Mouse (Mus musculus): ENCODE results near the gene Spock1.

- TF ChIP-seq CTCF (IDR thresholded peaks at IDR 0.05; ENCODE audit: control insufficient read depth, insufficient read depth, insufficient read length), result no peak
- no peak for TF ChIP-seq USF1 (IDR thresholded peaks at IDR 0.05; ENCODE audit: low read depth)
- no peak for TF ChIP-seq MYOG (IDR thresholded peaks at IDR 0.05; ENCODE audit: control insufficient read depth, extremely low read depth, insufficient read length)
- TF ChIP-seq MAX (IDR thresholded peaks at IDR 0.05), result no peak
- no peak for TF ChIP-seq CEBPB (IDR thresholded peaks at IDR 0.05; ENCODE audit: low read depth)
- no peak for TF ChIP-seq MYOD1 (IDR thresholded peaks at IDR 0.05; ENCODE audit: control insufficient read depth, insufficient read length, low read depth)
These were observed 323.0 kb downstream of the Spock1 start for GRCm38 (mm10) chr13:57585131-57585530.
